Mouse (Mus musculus) heart, postnatal 4 days (tissue): ENCODE data around the gene Lrfn2. TPM values are rescaled to one million over a fixed set of nuclear protein-coding genes. Genes with fewer than 3 reads are reported as not detected.

Experiments used
- DNase-seq: peaks from one replicate; pipeline ENCODE4 v3.0.0; 2021
- total RNA-seq, 2 experiments: library from RNA; stranded (reverse); gene quantifications; 2 replicates each; pipeline ENCODE4 v1.2.3; 2021

Lrfn2 gene
- total RNA-seq, 2 experiments from 2014 or later = 0.38 to 0.41 TPM

DNA sequence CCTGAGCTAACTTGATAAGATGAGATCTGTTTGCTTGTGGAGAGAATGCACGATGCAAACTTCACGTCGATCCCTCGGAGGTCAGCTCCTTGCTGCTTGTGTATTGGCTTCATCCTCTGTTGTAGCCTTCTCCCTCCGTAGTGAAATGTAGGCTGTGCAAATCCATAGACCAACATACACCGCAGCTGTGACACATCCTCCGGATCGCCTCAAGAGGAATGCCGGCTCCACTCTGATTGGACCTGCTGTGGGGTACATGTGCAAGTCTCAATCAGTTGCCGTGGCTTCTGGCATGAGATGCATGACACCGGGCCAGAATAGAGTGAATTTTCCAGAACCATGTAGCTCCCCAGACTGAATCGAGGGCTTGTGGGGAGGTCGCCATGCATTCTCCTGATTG, 36.1 kb downstream of the Lrfn2 start:
- DNase-seq = no peak

DNA sequence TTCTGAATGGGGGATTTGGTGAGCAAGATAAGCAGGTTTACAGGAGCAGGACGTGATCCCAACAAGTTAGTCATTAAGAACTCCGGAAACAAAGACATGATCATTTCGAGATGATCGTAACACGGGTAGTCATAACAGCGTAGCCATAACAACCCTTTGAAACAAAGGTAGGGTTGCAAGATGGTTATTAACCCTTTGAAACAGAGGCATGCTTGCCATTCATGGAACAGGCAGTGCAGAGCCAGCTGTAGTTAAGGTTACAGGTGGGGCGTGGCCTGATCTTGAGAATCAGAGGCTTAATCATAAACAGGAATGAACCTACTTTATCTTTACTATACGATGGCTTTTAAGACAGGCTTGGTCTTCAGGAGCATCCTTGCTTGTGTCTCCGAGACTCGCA, 39.1 kb downstream of the Lrfn2 start:
- DNase-seq = no peak

DNA sequence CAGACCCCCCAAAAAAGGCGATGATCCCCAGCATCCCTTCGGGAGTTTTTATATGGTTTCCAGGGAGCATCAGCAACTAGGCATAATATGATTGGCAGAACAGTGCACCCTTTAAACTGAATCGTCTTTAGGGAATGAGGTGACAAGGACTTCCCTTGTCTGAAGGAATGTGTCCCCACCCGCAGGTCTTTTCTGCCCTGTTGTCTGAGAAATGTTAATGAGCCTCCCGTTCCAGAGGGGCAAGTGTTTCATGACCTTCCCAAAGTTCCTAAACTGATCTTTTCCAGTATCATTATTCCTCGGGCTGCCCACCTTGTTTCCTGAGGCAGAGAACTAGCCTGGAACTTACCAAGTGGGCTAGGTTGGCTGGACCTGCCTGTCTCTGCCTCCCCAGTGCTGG, 40.7 kb downstream of the Lrfn2 start:
- DNase-seq = no peak

DNA sequence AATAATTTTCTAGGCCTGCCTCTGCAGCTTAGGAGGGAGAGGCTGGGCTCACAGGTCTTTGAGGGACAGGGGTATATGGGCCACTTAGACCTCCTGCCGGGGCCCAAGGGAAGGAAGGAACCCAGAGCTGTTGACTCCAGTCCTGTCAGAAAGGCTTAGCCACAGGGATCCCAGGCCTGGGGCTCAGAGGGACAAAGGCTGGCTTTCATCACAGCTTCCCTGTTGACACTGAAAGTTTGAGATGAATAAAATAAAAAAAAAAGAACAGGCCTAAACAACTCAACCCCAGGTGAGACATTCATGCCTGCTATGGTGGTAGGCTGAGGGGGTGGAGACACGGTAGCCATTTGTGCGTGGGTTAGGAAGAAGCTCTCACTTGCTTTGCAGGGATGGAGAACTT, 41.2 kb downstream of the Lrfn2 start:
- no peak for DNase-seq

DNA sequence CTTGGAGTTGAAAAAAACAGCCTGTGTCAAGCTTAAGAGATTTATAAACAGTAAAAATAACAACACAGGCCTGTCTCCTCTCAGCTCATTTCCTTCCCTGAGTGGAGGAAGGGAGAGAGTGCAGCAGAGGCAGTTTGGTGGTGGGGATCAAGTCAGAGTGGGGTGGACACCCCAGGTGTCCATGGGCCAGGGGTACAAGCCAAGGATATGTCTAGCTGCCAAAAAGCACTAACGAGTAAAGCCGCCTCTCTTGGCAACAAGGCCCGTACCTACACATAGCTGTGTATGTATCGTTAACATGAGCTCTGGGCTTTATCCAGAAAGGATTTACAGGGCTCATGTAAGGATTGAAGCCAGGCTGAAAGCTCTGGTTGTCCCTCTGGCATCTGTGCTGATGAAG, 42.9 kb downstream of the Lrfn2 start:
- DNase-seq = no peak

DNA sequence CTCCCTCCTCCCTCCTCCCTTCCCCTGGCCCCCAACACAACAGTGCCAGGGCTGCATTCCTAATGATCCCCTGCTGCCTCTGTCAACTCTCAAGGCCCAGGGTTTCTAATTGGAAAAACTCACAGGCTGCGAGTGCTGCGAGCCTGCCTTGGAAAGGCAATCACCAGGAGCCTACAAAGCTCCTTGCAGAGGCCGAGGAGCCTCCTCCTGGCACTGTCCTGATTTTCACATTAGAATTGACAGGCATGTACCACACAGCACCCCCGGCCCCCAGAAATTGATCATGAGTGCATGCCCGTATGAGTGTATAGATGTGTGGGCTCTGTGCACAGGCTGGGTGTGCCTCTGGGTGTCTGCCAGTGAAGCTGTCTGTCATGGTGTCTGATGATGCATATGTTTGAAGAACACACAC, 44.4 kb downstream of the Lrfn2 start:
- DNase-seq = no peak

DNA sequence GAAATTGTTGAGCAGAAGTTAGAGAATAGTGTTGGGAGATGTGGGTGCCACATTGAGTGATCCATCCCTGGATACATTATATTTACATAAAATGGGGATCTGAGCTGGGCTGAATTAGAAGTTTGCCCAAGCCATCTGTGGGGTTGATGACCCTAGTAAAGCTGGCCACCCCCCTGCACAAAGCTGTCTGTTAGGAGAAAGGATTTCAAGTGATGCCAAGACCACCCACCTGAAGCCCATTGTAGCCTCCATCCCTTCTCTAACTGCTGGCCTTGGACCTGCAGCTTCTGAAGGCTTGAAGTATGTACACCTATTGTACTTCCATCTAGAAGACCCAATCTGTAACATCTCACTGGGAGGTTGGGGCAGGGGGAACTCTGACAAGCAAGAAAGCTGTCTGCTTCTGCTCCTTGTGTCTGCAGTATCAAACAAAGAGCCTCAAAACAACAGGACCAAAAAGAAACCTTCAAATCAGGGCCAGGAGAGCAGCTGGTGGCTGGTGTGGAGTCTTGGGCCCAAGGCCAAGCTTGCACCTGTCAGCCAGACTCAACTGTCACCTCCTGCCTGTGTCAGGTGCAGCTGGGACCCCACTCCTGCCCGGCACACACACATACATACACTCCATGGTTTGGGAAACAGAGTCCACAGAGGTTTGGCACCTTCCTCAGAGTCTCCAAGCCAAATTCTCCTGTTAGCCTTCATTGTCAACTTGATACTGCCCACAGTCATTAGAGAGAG, 63.2 kb downstream of the Lrfn2 start:
- no peak for DNase-seq

DNA sequence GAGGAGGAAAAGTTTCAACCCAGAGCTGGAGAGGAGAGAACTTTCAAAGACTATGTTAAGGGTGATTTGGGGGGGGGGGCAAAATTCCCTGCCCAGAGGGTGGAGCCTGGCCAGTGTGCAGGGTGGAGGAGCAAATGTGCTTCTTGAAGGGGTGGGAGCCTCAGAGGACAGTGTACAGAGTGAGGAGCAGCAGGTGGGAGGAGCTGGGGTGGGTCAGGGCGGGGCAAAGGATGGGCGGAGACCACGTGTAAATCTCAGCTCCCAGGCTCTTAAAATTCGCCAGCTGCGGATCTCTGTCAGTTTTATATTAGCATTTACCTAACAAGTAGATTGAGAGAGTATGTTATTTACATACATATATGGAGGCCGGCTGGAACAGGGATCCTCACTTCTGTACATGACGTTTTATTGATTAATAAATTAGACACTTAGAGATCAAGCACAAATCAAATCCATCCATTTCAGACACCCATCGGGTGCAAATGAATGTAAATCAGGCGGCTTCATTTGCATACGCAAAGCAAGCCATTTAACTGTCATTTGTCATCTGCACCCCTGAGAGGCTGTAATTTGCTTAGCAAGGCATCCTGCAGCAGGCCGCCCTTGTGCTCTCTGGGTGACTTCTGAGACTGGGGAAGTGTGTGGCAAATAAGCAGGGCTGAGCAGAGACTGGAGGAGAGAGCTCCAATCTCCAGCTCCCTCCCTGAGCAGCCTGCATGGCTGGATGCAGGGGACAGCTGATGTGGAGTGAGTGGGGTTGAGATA, 67.5 kb downstream of the Lrfn2 start:
- no peak for DNase-seq

DNA sequence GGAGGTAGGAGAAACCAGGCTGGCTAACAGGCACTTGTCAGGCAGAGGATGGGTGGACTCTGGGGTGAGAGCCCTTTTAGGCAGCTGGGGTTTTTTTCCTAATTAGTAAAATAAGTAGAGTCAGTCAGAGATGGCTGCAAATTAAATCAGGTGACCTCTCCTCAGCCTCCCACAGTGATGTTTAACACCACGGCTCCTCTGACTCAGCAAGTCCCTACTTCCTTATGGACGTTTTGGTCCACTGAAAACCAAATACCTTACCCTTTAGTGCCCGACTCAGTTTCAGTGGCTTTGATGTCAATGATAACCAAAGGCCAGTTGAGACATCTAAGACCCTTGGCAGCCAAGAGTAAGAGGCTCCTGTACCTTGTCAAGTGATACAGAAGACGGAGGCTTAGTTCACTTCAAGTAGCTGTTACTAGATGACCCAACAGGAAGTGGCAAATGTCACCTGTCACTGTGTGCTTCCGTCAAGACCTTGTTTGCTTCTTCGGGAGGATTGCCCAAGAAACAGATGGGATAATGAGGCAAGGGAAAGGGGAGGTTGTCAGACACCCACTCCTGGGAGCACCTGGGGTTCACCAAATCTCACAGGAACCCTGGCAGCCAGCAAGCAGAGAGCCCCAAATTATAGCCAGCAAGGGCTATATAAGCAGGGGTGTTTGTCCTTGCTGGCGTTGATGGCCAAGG, 77.3 kb downstream of the Lrfn2 start:
- no peak for DNase-seq

DNA sequence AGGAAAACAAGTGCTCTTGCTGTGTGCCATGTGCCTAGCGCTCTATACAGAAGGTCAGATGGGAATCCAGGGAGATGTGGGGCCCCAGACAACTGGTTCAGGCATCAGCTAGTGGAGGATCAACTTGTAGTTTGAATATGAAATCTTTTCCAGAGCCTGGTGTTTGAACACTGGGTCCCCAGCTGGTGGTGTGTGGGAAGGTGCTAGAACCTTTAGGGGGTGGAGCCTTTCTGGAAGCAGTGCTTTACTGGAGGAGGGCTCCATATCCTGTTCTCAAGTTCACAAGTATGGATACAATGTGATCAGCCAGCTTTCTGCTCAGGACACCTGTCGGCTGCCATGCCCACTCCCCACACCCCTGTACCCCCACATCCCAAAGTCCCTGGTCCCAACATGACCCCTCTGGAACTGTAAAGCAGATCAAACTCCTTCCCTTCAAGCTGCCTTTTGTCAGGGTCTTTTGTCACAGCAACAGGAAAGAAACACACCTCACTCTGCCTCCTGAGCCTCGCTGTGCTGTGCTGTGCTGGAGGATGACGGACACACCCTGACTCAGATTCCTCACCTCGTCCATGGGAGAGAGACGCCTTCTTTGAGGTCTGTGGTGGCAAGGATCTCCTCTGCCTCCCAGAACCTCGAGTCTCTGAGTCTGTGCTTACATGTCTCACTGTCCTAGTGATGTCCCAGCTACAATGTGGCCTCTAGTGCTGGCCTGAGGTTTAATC, 81.9 kb downstream of the Lrfn2 start:
- no peak for DNase-seq

DNA sequence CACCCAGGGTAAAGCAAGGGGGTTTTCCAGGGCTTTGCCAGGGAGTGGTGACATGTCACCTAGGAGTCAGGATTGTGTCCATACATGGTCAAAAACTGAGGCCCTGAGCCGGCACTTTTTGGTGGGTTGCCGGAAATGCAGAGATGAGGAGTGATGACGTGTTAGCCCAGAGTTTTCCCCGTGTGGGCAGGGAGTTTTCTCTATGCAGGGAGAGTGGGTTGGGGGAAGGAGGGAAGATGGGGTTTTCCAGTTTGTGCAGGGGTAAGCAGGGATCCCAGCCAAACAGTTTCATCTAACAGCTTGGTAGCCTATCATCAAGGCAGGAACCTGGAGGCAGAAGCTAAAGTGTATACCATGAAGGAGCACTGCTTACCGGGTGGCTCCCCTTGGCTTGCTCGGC, 83.2 kb downstream of the Lrfn2 start:
- no peak for DNase-seq

DNA sequence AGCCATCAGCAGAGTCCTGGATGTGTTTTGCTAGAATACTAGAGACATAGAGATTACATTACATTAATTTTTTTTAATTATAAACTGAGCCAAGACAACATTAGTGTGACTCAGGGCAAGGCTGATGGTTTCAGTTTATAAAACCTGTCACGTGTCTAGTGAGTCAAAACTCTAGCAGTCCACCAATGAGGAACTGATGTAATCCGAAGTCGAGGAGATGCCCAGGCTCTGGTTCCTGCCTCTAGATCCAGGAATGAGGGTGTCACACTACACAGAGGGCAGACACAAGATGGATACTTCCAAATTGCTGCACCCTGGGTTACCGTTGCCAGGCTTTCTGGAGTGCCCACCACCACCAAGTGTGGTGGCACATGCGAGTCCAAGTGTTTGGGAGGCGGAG, 84.0 kb downstream of the Lrfn2 start:
- no peak for DNase-seq

DNA sequence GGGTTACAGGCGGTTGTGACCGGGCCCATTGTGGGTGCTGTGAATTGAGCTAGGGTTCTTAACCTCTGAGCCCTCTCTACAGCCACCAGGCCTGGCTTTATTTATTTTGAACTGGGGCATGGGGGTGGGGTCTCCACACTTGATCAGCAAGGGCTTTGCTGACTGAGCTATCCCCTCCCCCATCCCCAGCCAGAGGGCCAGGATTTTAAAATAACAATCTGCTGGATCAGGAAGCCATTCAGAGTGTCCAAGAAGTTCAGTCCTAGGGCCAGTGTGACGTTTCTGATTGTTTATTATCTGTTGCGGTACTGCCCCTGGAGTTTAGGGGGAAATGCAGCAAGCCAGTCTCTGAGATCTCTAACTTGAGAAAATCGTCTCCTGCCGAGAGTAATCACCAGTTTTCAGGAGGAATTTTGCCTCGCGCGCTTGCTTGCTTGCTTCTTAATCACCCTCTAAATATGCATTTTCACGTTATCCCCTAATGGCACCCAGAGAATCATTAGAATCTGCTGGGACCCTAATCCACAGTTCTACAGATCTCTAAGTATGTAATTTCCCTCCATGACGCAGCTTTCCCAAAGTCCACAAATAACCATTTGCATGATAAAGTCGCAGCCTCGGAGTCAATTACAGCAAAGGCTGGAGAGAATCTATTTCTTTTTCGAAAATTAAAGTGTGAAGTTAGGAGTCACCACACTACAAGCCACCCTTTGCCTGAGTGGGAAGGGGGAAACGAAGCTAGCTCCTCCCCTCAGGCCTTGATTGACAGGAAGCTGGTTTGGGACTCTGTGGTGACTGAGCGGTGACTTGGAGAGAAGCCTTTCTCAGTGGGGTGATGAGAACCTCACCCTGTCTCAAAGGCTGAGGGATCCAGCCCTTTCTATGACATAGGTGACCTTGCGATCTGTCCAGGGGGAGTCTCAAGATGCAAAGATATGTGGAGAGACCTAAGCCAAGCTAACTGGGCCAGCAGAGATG, 85.5 kb downstream of the Lrfn2 start:
- DNase-seq = no peak

DNA sequence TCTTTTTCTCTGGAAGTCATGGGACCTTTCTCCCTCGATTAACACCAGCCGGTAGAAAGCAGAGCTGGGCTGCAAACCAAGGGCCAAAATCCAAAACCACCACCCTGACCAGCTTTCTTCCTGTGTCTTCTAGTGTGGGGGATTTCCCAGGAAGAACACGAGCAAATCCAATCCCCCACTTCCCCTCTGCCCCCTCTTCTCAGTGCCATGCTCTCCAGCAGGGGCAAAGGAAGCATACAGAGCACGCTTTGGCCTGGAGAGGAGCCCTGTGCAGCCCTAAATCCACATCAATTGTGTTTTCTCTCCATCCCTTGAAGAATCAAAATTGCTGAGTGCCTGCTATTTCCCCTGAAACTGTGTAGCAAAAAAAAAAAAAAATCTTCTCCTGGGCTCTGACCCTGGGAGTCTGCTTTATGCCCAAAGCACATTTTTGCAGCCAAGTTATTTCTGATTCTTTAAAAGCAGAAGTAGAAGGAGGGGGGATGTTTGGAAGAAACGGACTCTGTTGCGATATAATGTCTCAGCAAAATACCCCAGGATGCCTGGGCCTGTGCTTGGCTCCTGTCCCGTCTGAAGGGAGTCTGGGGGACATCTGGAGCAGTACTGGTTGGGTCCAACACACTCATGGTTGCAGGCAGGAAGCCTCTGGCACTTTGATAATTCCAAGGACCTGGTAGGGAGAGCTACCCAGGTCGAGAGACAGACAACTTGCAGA, 86.8 kb downstream of the Lrfn2 start:
- DNase-seq = no peak

DNA sequence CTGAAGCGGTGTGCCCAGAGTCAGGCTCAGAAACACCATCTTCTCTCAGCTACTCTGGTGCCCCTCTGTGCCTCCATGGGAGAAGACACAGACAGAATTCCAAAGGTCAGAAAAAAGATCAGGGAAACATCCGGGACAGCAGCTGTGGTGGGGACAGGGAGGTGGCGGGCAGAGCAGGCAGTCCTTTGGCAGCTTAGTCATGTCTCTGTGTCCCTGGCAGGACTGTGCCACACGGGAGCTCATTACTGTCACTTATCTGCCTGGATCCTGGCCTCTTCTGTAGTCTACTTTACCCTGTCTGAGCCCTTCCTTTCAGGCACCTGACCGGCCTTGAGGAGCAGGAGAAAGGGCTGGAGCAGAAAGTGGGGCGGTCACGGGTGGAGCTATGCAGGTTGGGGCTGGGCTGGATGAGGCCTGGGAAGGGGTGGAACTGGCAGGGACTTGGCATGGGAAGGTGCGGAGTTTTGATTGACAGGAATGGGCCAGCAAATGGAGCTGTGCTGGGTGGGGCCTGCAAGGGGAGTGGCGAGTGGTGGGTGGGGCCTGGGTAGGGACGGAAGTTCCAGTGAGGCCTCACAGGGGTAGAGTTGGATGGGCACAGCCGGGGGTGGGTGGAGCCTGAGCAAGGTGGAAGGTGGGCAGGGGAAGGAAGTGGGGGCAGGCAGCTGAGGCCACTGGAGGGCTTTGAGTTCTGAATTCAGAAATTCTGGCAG, 97.5 kb downstream of the Lrfn2 start:
- peak; percentile 51 for DNase-seq

DNA sequence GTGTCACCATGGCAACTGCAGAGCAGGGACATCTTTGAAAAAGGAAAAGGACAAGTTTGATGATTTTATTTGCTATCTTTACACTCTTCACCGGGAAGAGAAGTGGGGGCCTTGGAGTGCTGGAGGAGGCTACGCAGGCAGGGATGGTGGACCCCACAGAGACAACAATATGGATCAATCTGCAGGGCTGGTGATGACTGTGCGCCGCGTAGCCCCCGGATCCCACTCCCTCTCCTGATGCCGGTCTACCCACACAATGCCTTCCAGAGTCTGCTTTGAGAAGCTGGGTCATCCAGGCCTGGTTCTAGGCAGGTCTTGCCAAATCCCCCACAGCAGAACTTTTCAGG, 98.1 kb downstream of the Lrfn2 start:
- no peak for DNase-seq

DNA sequence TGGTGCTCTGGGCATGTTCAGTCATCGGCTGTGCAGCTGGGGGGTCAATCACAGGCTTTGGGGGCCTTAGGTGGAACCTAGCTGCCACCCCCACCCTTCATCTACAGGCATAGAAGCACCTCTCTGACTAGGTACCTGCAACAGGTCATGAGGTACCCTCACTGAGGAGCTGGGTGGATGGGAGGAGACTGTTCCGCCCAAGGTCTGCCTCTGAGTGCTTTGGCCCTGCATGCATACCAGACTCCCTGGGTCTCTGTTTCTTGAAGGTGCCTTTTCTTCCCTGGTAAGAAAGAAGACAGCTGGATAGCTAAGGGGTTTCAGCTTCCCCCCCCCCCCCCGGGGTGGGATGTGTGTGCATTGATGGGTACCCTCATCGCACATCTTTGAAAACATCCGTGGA, 98.7 kb downstream of the Lrfn2 start:
- no peak for DNase-seq

DNA sequence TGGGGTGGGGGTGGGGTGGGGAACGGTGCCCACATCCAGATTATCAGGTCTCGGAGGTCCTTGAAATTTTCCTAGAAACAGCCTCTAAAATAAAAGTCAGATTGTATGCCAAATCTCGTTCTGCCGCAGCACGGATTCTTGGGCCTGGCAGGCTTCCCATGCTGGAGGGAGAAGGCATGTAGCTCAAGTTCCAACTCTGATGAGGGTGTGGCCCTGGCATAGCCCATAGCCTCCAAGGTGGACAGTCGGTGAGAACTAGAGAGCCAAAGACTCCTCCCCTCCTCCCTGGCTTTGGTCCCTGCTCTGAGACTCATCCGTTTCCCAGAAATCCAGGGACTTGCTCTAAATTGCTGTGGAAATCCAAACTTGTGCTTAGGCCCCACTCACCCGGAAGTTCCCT, 99.6 kb downstream of the Lrfn2 start:
- peak; percentile 62 for DNase-seq

DNA sequence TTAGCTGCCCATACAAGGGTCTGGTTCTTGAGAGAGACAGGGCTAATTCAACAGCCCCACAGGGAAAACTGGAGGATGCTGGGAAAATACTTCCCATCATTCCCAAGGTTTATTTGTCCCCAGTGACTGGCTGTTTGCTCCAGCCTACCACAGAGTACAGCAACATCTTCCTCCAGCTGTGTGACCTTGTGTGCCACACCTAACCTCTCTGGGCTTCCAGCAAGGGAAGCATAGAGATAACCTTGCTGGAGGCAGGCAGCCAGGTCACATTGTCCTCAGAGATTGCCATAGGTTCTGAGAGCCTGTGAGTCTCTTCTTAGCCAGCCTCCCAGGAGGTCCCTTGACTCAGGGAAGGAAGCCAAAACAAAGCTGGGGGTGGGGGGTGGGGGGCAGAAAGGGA, 101.1 kb downstream of the Lrfn2 start:
- peak; percentile 35 for DNase-seq

DNA sequence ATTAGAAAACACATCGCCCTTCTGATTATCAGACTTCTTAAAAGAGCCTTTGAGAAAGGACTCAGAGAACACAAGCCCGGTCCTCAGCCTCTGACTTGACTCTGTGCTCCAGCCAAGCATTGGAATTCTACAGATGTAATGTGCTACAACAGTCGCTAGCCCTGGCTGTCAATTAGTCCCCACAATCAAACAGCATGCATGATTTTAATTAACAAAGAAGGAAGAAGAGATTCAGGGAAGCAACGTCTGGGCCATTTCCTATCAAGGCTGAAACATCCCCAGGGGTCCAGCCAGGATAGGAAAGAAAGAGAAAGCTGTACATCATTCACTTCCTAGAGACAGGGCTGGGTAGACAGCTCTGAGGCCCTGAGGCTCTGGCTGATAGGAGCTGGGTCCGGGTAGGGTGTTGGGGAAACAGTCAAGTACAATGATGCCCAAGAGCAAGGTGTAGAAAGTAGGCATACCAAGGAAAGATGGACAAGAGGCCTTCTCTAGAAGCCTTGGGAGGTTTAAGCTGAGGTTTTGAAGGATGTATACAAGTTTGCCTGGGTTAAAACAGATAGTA, 101.6 kb downstream of the Lrfn2 start:
- DNase-seq = no peak
